Comparison of ENCODE assay signal across 8 mouse cellular contexts in the genomic region with DNA sequence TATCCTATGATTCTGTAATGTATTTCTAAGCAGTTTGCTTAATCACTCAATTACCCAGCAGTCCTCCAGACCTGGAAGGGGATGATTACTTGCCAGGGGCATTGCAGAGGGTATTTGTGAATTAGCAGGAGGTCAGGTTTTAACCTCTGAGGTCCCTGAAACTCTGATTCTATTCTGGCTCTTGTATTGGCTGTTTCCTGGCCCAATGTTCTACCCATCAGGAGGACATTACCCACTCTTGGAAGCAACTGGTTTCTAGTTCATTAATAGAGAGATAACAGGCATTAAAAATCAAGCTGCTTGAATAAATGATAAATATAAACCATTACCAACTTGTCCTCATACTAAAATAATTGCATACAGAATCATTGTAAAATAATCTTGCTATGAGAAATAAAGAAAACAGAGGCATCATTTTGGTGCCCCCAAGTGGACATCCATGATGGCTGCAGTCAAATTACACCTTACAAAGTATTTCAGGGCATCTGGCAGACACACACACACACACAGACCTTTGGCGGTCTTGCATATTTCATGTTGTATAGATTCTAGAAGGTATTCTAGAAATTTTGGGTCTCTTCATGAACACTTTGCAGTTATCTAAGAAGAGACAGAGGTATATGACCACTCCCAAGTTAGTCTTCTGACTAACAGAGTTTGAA.
DNase-seq lines count a peak whose midpoint lies in the region; ATAC-seq and TF ChIP-seq lines count a peak whose summit lies in the region.

No protein-coding gene starts in this region.

- no peak overlapping the region for H3K4me2 ChIP-seq in stomach, postnatal 0 days (replicated peaks; ENCODE audit: low read depth)

- no peak overlapping the region for H3K9ac ChIP-seq in stomach, postnatal 0 days (ENCODE audit: low read length)

- H3K36me3 ChIP-seq in stomach, postnatal 0 days (ENCODE audit: control insufficient read depth, insufficient read depth, low read length): no peaks in the 10 kb centered on the region

- WGBS in stomach, postnatal 0 days: 35% methylated on average over 1 of the region's 1 CpGs

- H3K9me3 ChIP-seq in stomach, postnatal 0 days (ENCODE audit: control insufficient read depth, low read length): no peaks in the 10 kb centered on the region

- no peak for TF ChIP-seq EP300 in stomach, postnatal 0 days (optimal IDR thresholded peaks at IDR 0.05)

- no peak overlapping the region for H3K27ac ChIP-seq in stomach, postnatal 0 days (replicated peaks)

- peak; percentile 88 for TF ChIP-seq CTCF in stomach, postnatal 0 days (IDR thresholded peaks at IDR 0.05; ENCODE audit: low read depth)

- no peak for ATAC-seq in cerebellum, adult (ENCODE audit: insufficient number of reproducible peaks, low FRiP score, low TSS enrichment)
- ATAC-seq in inflammation-experienced regulatory T-cells, adult 6 months: peak; percentile 72
- no peak for ATAC-seq in stomach, postnatal 0 days (ENCODE audit: low FRiP score, low TSS enrichment)

- no peak overlapping the region for H3K4me3 ChIP-seq in stomach, postnatal 0 days (ENCODE audit: low read depth, low read length)

- peak; percentile 54 to 57 for DNase-seq in cerebellum, postnatal 14 days
- peak; percentile 1 for DNase-seq in ovary, postnatal 10 days (ENCODE audit: low spot score)
- no peak for DNase-seq in ovary, postnatal 36 days (ENCODE audit: low spot score)
- peak; percentile 19 for DNase-seq in embryo, embryonic 11.5 days (ENCODE audit: low read depth, low spot score)
- peak; percentile 20 for DNase-seq in lung, postnatal 36 days
- peak; percentile 38 for DNase-seq in stomach, postnatal 0 days (ENCODE audit: low spot score)

- H3K4me1 ChIP-seq in stomach, postnatal 0 days (replicated peaks; ENCODE audit: control insufficient read depth, insufficient read depth): no peaks in the 10 kb centered on the region

- no peaks in the 10 kb centered on the region for H3K27me3 ChIP-seq in stomach, postnatal 0 days (ENCODE audit: control insufficient read depth, insufficient read depth, low read length)
